In genomic region chr3:103169771-103170170, GRCm38 (mm10) we compare ENCODE assay signal across 8 mouse cellular contexts. TPM values are rescaled to one million over a fixed set of nuclear protein-coding genes. Genes with fewer than 3 reads are reported as not detected.
DNase-seq lines count a peak whose midpoint lies in the region; ATAC-seq and TF ChIP-seq lines count a peak whose summit lies in the region.

No protein-coding gene starts in this region.

- peak; percentile 90 for DNase-seq in hindbrain, embryonic 11.5 days (ENCODE audit: low spot score)
- peak; percentile 87 for DNase-seq in adrenal gland, postnatal 10 days
- DNase-seq in embryo, embryonic 9.5 days (ENCODE audit: extremely low spot score), result peak; percentile 75
- DNase-seq in heart, postnatal 14 days, result peak; percentile 83 to 87
- peak; percentile 67 to 78 for DNase-seq in left cerebral cortex, adult 2 months (ENCODE audit: extremely low spot score in 1 of 2, low spot score in 2 of 2)
- peak; percentile 94 for DNase-seq in naive thymus-derived CD4-positive, alpha-beta T cell, adult 2 months (ENCODE audit: low read depth)
- DNase-seq in stomach, postnatal 0 days (ENCODE audit: low spot score), result peak; percentile 89

- no peak overlapping the region for H3K9ac ChIP-seq in hindbrain, embryonic 11.5 days (ENCODE audit: low read depth, low read length)
- no peak overlapping the region for H3K9ac ChIP-seq in hindbrain, embryonic 13.5 days
- no peak overlapping the region for H3K9ac ChIP-seq in stomach, postnatal 0 days (ENCODE audit: low read length)

- no peaks in the 10 kb centered on the region for H3K36me3 ChIP-seq in hindbrain, embryonic 11.5 days (ENCODE audit: control insufficient read depth, insufficient read depth, low read length)
- peaks cover 15% of the 10 kb centered on the region for H3K36me3 ChIP-seq in hindbrain, embryonic 13.5 days
- H3K36me3 ChIP-seq in stomach, postnatal 0 days (ENCODE audit: control insufficient read depth, insufficient read depth, low read length), result peaks cover 5% of the 10 kb centered on the region

- no peak for TF ChIP-seq EP300 in stomach, postnatal 0 days (optimal IDR thresholded peaks at IDR 0.05)

- ATAC-seq in hindbrain, embryonic 11.5 days (ENCODE audit: low FRiP score), result no peak
- no peak for ATAC-seq in hindbrain, embryonic 13.5 days (ENCODE audit: low FRiP score)
- ATAC-seq in stomach, postnatal 0 days (ENCODE audit: low FRiP score, low TSS enrichment), result no peak

- WGBS in hindbrain, embryonic 11.5 days, result 12% methylated on average over 4 of the region's 4 CpGs
- 7% methylated on average over 4 of the region's 4 CpGs for WGBS in hindbrain, embryonic 13.5 days
- WGBS in stomach, postnatal 0 days, result 18% methylated on average over 4 of the region's 4 CpGs

- intact Hi-C loops in heart, postnatal 14 days (cut with DNase I), result loop anchor here (2.0 to 5.0 kb wide), 3 partner anchors 67 to 452 kb away; partner anchors contain the start of genes Dennd2c and Nras
- intact Hi-C loops in left cerebral cortex, adult 2 months (cut with DNase I), result loop anchor here (2.0 to 5.0 kb wide), 5 partner anchors 67 to 455 kb away; partner anchors contain the start of genes Csde1, Dennd2c, Nras and Trim33

- no peaks in the 10 kb centered on the region for H3K27me3 ChIP-seq in hindbrain, embryonic 11.5 days (ENCODE audit: control insufficient read depth, insufficient read depth, low read length)
- H3K27me3 ChIP-seq in hindbrain, embryonic 13.5 days, result 0 out of 2 replicates have a peak, but pooled peaks cover 3% of the 10 kb centered on the region
- no peaks in the 10 kb centered on the region for H3K27me3 ChIP-seq in stomach, postnatal 0 days (ENCODE audit: control insufficient read depth, insufficient read depth, low read length)

- H3K9me3 ChIP-seq in hindbrain, embryonic 11.5 days (ENCODE audit: control insufficient read depth, low read length), result no peaks in the 10 kb centered on the region
- H3K9me3 ChIP-seq in hindbrain, embryonic 13.5 days, result no peaks in the 10 kb centered on the region
- no peaks in the 10 kb centered on the region for H3K9me3 ChIP-seq in stomach, postnatal 0 days (ENCODE audit: control insufficient read depth, low read length)

- H3K4me1 ChIP-seq in hindbrain, embryonic 11.5 days (replicated peaks; ENCODE audit: control insufficient read depth, insufficient read depth, low read length), result 0 out of 2 replicates have a peak, but pooled peaks cover 2% of the 10 kb centered on the region
- H3K4me1 ChIP-seq in hindbrain, embryonic 13.5 days (replicated peaks), result peaks cover 18% of the 10 kb centered on the region
- H3K4me1 ChIP-seq in stomach, postnatal 0 days (replicated peaks; ENCODE audit: control insufficient read depth, insufficient read depth), result peaks cover 5% of the 10 kb centered on the region; the same call in 1 of the 2 replicates

- no peak overlapping the region for H3K27ac ChIP-seq in hindbrain, embryonic 11.5 days (ENCODE audit: low read depth, low read length)
- H3K27ac ChIP-seq in hindbrain, embryonic 13.5 days, result no peak overlapping the region
- H3K27ac ChIP-seq in left cerebral cortex, adult 2 months, result no peak overlapping the region
- no peak overlapping the region for H3K27ac ChIP-seq in stomach, postnatal 0 days (replicated peaks)

- H3K4me3 ChIP-seq in hindbrain, embryonic 11.5 days (ENCODE audit: low read depth, low read length), result no peak overlapping the region
- H3K4me3 ChIP-seq in hindbrain, embryonic 13.5 days, result no peak overlapping the region
- H3K4me3 ChIP-seq in left cerebral cortex, adult 2 months, result no peak overlapping the region
- H3K4me3 ChIP-seq in stomach, postnatal 0 days (ENCODE audit: low read depth, low read length), result no peak overlapping the region

- peak; percentile 82 for TF ChIP-seq CTCF in left cerebral cortex, adult 2 months (IDR thresholded peaks at IDR 0.05)
- TF ChIP-seq CTCF in stomach, postnatal 0 days (IDR thresholded peaks at IDR 0.05; ENCODE audit: low read depth), result peak; percentile 87

- no peak overlapping the region for H3K4me2 ChIP-seq in hindbrain, embryonic 11.5 days (replicated peaks; ENCODE audit: low read depth, low read length)
- H3K4me2 ChIP-seq in hindbrain, embryonic 13.5 days, result no peak overlapping the region
- H3K4me2 ChIP-seq in stomach, postnatal 0 days (replicated peaks; ENCODE audit: low read depth), result no peak overlapping the region

RNA-seq across cellular contexts. Expression of gene Bcas2, which starts 1.7 kb away (rescaled TPM):
- polyA plus RNA-seq in hindbrain, embryonic 11.5 days (2014; fragmentation: Nextera tagmentation; extraction: Ambion mirVana), result 241 and 251 TPM in 2 replicates
- polyA plus RNA-seq in hindbrain, embryonic 13.5 days (2015; fragmentation: Nextera tagmentation; extraction: Ambion mirVana), result 233 and 236 TPM in 2 replicates
- 10 to 100 TPM; 51.7 to 59.0 TPM for total RNA-seq in adrenal gland, postnatal 10 days (2021)
- 10 to 100 TPM; 47.7 to 48.0 TPM for total RNA-seq in heart, postnatal 14 days (2021)
- total RNA-seq in left cerebral cortex, adult 2 months (2021), result 10 to 100 TPM; 68.5 to 68.9 TPM
- 104 and 109 TPM in 2 replicates for polyA plus RNA-seq in stomach, postnatal 0 days (2015; fragmentation: Nextera tagmentation; extraction: Ambion mirVana)
